Mouse (Mus musculus): ENCODE measurements at regions not wholly inside any gene's neighbourhood (a gene's known extent, or its start where the extent isn't known, plus 50 kb on each side); places are given as distances from the start of the nearest gene placed in this dataset.

DNA sequence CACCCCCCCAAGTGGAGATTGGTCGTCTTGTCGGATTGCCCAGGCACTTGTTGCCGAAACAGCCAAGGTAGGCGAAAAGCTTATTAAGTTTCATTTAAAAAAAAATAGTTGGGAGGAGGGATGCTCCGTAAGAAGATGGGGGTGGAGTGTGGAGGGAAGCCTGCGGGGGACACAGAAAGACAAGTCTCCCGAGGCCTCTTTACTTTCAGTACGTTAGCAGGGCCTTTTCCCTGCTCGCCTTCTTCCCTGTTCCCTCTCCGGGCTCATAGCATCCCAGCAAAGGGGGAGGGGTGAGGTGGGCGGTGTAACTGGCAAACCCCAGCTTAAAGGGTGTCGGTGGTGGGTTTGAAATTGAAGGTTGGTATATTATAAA is 131.5 kb upstream of the Ubr2 start:
- peaks cover 20% of the 10 kb centered on the region; the same call in 1 of the 2 replicates for H3K4me1 ChIP-seq (ENCODE audit: insufficient read depth, low read length)
- TF ChIP-seq CTCF (IDR thresholded peaks at IDR 0.05; ENCODE audit: low read depth): no peak
- WGBS: 0% methylated on average over 12 of the region's 12 CpGs
- H3K27ac ChIP-seq: 0 out of 2 replicates have a peak overlapping the region, but pooled peaks have one; percentile 48
- no peaks in the 10 kb centered on the region for H3K27me3 ChIP-seq (ENCODE audit: insufficient read depth, low read length)
- H3K4me2 ChIP-seq (ENCODE audit: low read depth, low read length): peak overlapping the region; percentile 84
- no peaks in the 10 kb centered on the region for H3K9me3 ChIP-seq (ENCODE audit: low read length)
- peak; percentile 44 for DNase-seq (ENCODE audit: low spot score)
- H3K9ac ChIP-seq (replicated peaks; ENCODE audit: low read length): peak overlapping the region; percentile 76
- no peak for ATAC-seq
- peak overlapping the region; percentile 59 for H3K4me3 ChIP-seq (ENCODE audit: low read length)
- no peaks in the 10 kb centered on the region for H3K36me3 ChIP-seq (ENCODE audit: insufficient read depth, low read length)

DNA sequence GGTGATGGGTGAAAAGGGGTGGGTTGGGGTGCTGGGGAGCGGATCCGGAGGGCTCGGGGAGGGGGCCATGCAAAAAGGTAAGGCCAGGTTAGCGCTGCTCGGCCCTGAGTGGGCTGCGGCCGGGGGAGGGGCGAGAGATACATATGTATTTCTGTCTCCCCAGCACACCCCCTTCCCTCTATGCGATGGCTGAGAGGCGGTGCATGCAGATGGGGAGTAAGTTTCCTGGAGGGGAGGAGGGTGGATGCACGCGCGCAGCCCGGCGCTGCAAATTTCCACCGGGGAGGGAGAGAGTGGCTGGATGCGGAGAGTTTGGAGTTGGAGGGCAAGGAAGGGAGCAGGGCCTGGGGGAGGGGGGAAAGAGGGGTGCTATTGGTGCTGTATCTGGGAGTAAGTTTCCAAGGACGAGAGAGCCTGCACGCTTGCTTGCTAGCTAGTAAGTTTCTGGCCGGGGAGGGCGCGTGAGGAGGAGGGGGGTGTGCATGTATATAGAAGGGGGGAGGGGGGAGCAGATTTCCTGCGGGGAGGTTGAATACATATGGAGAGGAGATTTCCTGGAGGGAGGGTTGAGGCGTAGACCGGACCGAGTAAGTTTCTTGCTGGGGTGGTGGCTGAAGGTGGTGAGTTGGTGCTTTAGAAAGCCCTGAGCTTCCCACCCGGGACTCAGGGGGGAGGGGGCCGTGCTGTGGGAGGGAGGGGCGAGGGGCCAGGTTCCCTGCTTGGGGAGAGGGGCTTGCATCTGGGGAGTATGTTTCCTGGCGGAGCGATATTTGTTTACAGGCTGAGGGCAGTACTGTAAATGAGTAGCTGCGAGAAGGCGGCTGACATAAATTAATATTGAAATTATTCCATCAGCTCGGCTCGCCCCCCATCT is 130.8 kb upstream of the Ubr2 start:
- TF ChIP-seq CTCF (IDR thresholded peaks at IDR 0.05; ENCODE audit: low read depth): no peak
- Histone ChIP-seq H3K4me3 (ENCODE audit: low read length) (peak overlapping the region; percentile 59), H3K36me3 (ENCODE audit: insufficient read depth, low read length) (no peaks in the 10 kb centered on the region), H3K9me3 (ENCODE audit: low read length) (no peaks in the 10 kb centered on the region), H3K4me2 (ENCODE audit: low read depth, low read length) (peak overlapping the region; percentile 84), H3K4me1 (ENCODE audit: insufficient read depth, low read length) (peaks cover 20% of the 10 kb centered on the region; the same call in 1 of the 2 replicates), H3K27ac (peak overlapping the region; percentile 94), H3K9ac (replicated peaks; ENCODE audit: low read length) (peak overlapping the region; percentile 76), H3K27me3 (ENCODE audit: insufficient read depth, low read length) (no peaks in the 10 kb centered on the region)
- DNase-seq (ENCODE audit: low spot score) (peak; percentile 79), ATAC-seq (peak; percentile 56)
- WGBS: 1% methylated on average over 33 of the region's 35 CpGs

DNA sequence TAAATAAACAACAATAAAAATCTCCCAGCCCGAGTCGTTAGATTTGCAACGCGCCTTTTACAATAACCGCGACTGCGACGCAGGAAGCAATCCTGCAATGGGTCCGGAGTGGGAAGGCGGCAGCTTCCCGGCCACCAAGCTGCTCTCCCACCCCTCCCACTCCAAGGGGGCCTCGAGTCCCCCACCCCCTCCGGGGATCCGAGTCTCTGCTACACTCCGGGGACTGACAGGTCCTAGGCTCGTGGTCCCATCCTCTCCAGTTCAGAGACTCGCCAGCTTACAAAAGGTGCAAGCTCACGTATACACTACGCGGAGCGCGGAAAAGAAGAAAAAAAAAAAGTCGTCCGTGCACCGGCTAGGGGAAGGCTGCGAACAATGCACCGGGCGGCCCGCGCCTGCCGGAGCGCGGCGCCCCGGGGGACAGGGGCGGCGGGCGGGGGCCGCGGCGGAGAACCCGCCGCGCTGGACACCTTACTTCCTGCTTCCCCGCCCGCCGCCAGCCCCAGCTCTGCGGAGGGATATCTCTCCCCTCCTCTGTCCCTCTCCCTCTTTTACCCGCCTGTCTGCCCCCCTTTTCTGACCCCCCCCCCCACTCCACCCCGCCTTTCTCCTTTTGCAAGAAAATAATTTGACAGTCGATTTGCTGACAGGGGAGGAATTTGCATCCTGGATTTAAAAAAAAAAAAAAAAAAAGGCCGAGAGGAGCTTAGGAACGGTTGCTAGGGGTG is 130.0 kb upstream of the Ubr2 start:
- no peaks in the 10 kb centered on the region for H3K36me3 ChIP-seq (ENCODE audit: insufficient read depth, low read length)
- peak overlapping the region; percentile 59 for H3K4me3 ChIP-seq (ENCODE audit: low read length)
- peak overlapping the region; percentile 76 for H3K9ac ChIP-seq (replicated peaks; ENCODE audit: low read length)
- no peaks in the 10 kb centered on the region for H3K27me3 ChIP-seq (ENCODE audit: insufficient read depth, low read length)
- TF ChIP-seq CTCF (IDR thresholded peaks at IDR 0.05; ENCODE audit: low read depth): no peak
- H3K9me3 ChIP-seq (ENCODE audit: low read length): no peaks in the 10 kb centered on the region
- peak; percentile 79 for DNase-seq (ENCODE audit: low spot score)
- H3K27ac ChIP-seq: peak overlapping the region; percentile 94
- WGBS: 1% methylated on average over 52 of the region's 53 CpGs
- peak overlapping the region; percentile 84 for H3K4me2 ChIP-seq (ENCODE audit: low read depth, low read length)
- peaks cover 20% of the 10 kb centered on the region; the same call in 1 of the 2 replicates for H3K4me1 ChIP-seq (ENCODE audit: insufficient read depth, low read length)
- ATAC-seq: peak; percentile 47

DNA sequence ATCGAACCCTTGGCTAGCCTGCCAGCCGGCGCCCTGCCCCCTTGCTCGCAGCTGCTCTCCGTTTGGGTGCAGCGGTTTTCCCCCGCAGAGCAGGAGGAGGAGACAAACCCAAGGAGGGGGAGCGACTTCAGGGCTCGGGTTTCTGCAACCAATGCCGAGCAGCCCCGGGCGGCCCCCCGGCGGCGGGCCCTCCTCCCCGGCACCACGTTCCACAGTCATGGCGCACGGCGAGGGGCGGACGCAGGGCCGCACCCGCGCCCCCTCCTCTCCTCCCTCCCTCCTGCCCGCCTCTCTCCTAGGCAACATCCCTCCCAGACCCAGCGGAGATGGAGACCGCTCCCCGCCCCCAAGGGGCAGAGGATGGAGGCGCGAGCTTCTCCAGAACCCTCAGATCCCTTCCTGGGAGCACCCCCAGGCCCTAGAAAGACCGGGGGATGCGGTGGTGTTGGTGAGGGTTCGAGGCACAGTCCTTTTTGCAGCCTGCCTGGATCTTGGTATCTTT is 129.4 kb upstream of the Ubr2 start:
- Histone ChIP-seq H3K27me3 (ENCODE audit: insufficient read depth, low read length) (no peaks in the 10 kb centered on the region), H3K9ac (replicated peaks; ENCODE audit: low read length) (peak overlapping the region; percentile 76), H3K4me1 (ENCODE audit: insufficient read depth, low read length) (peaks cover 20% of the 10 kb centered on the region; the same call in 1 of the 2 replicates), H3K9me3 (ENCODE audit: low read length) (no peaks in the 10 kb centered on the region), H3K4me2 (ENCODE audit: low read depth, low read length) (peak overlapping the region; percentile 84), H3K4me3 (ENCODE audit: low read length) (peak overlapping the region; percentile 59), H3K27ac (peak overlapping the region; percentile 94), H3K36me3 (ENCODE audit: insufficient read depth, low read length) (no peaks in the 10 kb centered on the region)
- peak; percentile 33 for TF ChIP-seq CTCF (IDR thresholded peaks at IDR 0.05; ENCODE audit: low read depth)
- DNase-seq (ENCODE audit: low spot score) (peak; percentile 96), ATAC-seq (peak; percentile 95)
- WGBS: 0% methylated on average over 26 of the region's 34 CpGs

DNA sequence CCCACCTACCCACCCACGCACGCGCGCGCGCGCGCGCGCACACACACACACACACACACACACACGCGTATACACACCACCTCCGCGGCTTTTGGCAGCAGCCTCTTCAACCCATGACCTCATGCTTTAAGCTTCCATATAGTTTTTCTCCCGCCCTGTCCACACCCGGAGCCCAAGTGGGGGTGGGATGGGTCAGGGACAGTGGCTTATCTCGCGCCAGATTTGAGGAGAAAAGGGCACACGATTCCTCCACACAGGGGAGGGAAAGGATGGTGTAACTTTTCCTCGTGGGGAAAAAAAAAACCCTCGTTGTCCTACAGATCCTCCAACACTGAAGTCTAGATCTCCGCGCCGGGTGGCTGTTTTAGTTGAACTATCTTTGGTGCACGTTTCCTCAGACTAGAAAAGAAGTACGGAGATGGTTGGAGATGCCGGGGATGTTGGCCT is 128.8 kb upstream of the Ubr2 start:
- Histone ChIP-seq H3K4me1 (ENCODE audit: insufficient read depth, low read length) (peaks cover 18% of the 10 kb centered on the region; the same call in 1 of the 2 replicates), H3K36me3 (ENCODE audit: insufficient read depth, low read length) (no peaks in the 10 kb centered on the region), H3K4me3 (ENCODE audit: low read length) (peak overlapping the region; percentile 59), H3K27ac (peak overlapping the region; percentile 94), H3K4me2 (ENCODE audit: low read depth, low read length) (peak overlapping the region; percentile 84), H3K9me3 (ENCODE audit: low read length) (no peaks in the 10 kb centered on the region), H3K9ac (replicated peaks; ENCODE audit: low read length) (peak overlapping the region; percentile 76), H3K27me3 (ENCODE audit: insufficient read depth, low read length) (no peaks in the 10 kb centered on the region)
- DNase-seq (ENCODE audit: low spot score) (peak; percentile 43), ATAC-seq (no peak)
- 1% methylated on average over 27 of the region's 27 CpGs for WGBS
- TF ChIP-seq CTCF (IDR thresholded peaks at IDR 0.05; ENCODE audit: low read depth): no peak

DNA sequence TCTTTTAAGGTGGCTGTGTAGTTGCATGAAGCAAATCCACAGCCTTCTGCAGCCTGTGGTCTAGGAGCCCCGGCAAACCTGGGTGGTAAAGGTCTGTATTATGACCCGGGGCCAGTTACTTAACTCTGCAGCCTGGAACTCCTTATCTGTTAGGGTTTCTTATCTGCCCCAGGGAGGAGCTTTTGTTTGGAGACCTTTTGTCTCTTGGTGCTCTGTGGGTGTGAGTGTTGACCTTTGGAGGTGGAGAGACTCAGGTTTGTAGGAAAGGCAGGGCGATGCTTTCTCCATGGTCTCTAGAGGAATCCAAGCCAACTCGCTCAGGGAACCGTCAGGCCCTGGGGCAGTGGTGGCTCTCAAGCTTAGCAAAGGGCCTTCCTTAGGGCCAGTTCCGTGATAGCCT is 127.8 kb upstream of the Ubr2 start:
- DNase-seq (ENCODE audit: low spot score) (no peak), ATAC-seq (no peak)
- H3K9me3 ChIP-seq (ENCODE audit: low read length): no peaks in the 10 kb centered on the region
- no peak overlapping the region for H3K9ac ChIP-seq (replicated peaks; ENCODE audit: low read length)
- WGBS: 48% methylated on average over 6 of the region's 6 CpGs
- H3K4me3 ChIP-seq (ENCODE audit: low read length): no peak overlapping the region
- no peak overlapping the region for H3K4me2 ChIP-seq (ENCODE audit: low read depth, low read length)
- H3K27me3 ChIP-seq (ENCODE audit: insufficient read depth, low read length): no peaks in the 10 kb centered on the region
- H3K27ac ChIP-seq: no peak overlapping the region
- TF ChIP-seq CTCF (IDR thresholded peaks at IDR 0.05; ENCODE audit: low read depth): no peak
- H3K4me1 ChIP-seq (ENCODE audit: insufficient read depth, low read length): peaks cover 8% of the 10 kb centered on the region; the same call in 1 of the 2 replicates
- no peaks in the 10 kb centered on the region for H3K36me3 ChIP-seq (ENCODE audit: insufficient read depth, low read length)

All from hindbrain, postnatal 0 days (tissue).